Mouse (Mus musculus) MEL (cell line): ENCODE data around the gene Cyp17a1. TPM values are rescaled to one million over a fixed set of nuclear protein-coding genes. Genes with fewer than 3 reads are reported as not detected.

Experiments used
- DNase-seq: peaks from one replicate; pipeline ENCODE4 v3.0.0; 2011; ENCODE audit warnings: low read depth, low spot score
- H3K27ac ChIP-seq: 2 replicates; pipeline ENCODE4 v1.5.1; 2012; ENCODE audit warnings: low read depth, mild to moderate bottlenecking, control low read depth, low read length, moderate library complexity; ENCODE audit not compliant: control insufficient read depth
- H3K27me3 ChIP-seq, 2 experiments: fragments of 150-350 bp in 1 of 2; sonication (generic) in 1 of 2; 2 replicates each; pipeline ENCODE4 v1.6.1; 2012; ENCODE audit warnings: low read length in 2 of 2, mild to moderate bottlenecking in 2 of 2, improper control_type of control experiment in 1 of 2, moderate library complexity in 1 of 2; ENCODE audit not compliant: insufficient read depth in 2 of 2, control insufficient read depth in 1 of 2
- H3K36me3 ChIP-seq, 2 experiments: 2 replicates each; pipeline ENCODE4 v1.6.1; 2012 to 2014; ENCODE audit warnings: low read length in 2 of 2, improper control_type of control experiment in 1 of 2, inconsistent platforms in 1 of 2, mild to moderate bottlenecking in 1 of 2; ENCODE audit not compliant: insufficient read depth in 2 of 2, control insufficient read depth in 1 of 2
- H3K4me1 ChIP-seq, 2 experiments: fragments of 150-350 bp in 1 of 2; sonication (generic) in 1 of 2; 2 replicates each; pipeline ENCODE4 v1.6.1; 2012; ENCODE audit warnings: low read length in 2 of 2, improper control_type of control experiment in 1 of 2, mild to moderate bottlenecking in 1 of 2; ENCODE audit not compliant: insufficient read depth in 2 of 2, control insufficient read depth in 1 of 2
- H3K4me3 ChIP-seq, 2 experiments: fragments of 150-350 bp in 1 of 2; sonication (generic) in 1 of 2; 2 replicates each; pipeline ENCODE4 v1.5.1; 2012; ENCODE audit warnings: low read depth in 2 of 2, low read length in 2 of 2, mild to moderate bottlenecking in 2 of 2, moderate library complexity in 2 of 2, control low read depth in 1 of 2, improper control_type of control experiment in 1 of 2; ENCODE audit not compliant: control insufficient read depth in 1 of 2, insufficient read depth in 1 of 2
- H3K79me2 ChIP-seq: 2 replicates; pipeline ENCODE4 v1.6.1; 2012; ENCODE audit warnings: mild to moderate bottlenecking, low read length, moderate library complexity; ENCODE audit not compliant: control insufficient read depth, poor library complexity, insufficient read depth
- H3K9ac ChIP-seq: 2 replicates; pipeline ENCODE4 v1.6.1; 2012; ENCODE audit warnings: low read depth, mild to moderate bottlenecking, control low read depth, low read length, moderate library complexity; ENCODE audit not compliant: control insufficient read depth, poor library complexity, severe bottlenecking
- H3K9me3 ChIP-seq: fragments of 150-350 bp; sonication (generic); replicated peaks from 2 replicates; pipeline ENCODE4 v1.6.1; 2012; ENCODE audit warnings: mild to moderate bottlenecking, low read length, improper control_type of control experiment, moderate library complexity; ENCODE audit not compliant: insufficient read depth
- BHLHE40 ChIP-seq: IDR thresholded peaks from 2 replicates; pipeline ENCODE4 v1.6.1; 2012; ENCODE audit warnings: low read depth, mild to moderate bottlenecking, inconsistent platforms, low read length, improper control_type of control experiment, borderline replicate concordance
- CTCF ChIP-seq, 3 experiments: IDR thresholded peaks in 2 of 3; conservative IDR thresholded peaks in 1 of 3; 2 replicates each; pipeline ENCODE4 v1.5.1; 2011 to 2012; ENCODE audit warnings: low read length in 3 of 3, low read depth in 2 of 3, mild to moderate bottlenecking in 2 of 3, improper control_type of control experiment in 1 of 3, inconsistent platforms in 1 of 3, mixed read lengths in 1 of 3, moderate library complexity in 1 of 3; ENCODE audit not compliant: control insufficient read depth in 1 of 3, insufficient read depth in 1 of 3, poor library complexity in 1 of 3, severe bottlenecking in 1 of 3
- E2F4 ChIP-seq: IDR thresholded peaks from 2 replicates; pipeline ENCODE4 v1.6.1; 2011; ENCODE audit warnings: low read depth, low read length, improper control_type of control experiment, borderline replicate concordance
- ELF1 ChIP-seq: IDR thresholded peaks from 2 replicates; pipeline ENCODE4 v1.6.1; 2014; ENCODE audit warnings: low read depth, mild to moderate bottlenecking, inconsistent platforms, low read length, improper control_type of control experiment, moderate library complexity
- GABPA ChIP-seq: IDR thresholded peaks from 2 replicates; pipeline ENCODE4 v1.6.1; 2012; ENCODE audit warnings: low read depth, mild to moderate bottlenecking, inconsistent platforms, low read length, improper control_type of control experiment, moderate library complexity
- KAT2A ChIP-seq: conservative IDR thresholded peaks from 2 replicates; pipeline ENCODE4 v1.6.1; 2012; ENCODE audit warnings: low read depth, low read length, improper control_type of control experiment, inconsistent platforms
- MAFK ChIP-seq: IDR thresholded peaks from 2 replicates; pipeline ENCODE4 v1.6.1; 2011; ENCODE audit warnings: low read depth, mild to moderate bottlenecking, low read length, improper control_type of control experiment, borderline replicate concordance
- MAX ChIP-seq: IDR thresholded peaks from 2 replicates; pipeline ENCODE4 v1.6.1; 2011; ENCODE audit warnings: low read length, improper control_type of control experiment
- MXI1 ChIP-seq: IDR thresholded peaks from 2 replicates; pipeline ENCODE4 v1.6.1; 2011; ENCODE audit warnings: mild to moderate bottlenecking, low read depth, low read length, improper control_type of control experiment
- MYC ChIP-seq: IDR thresholded peaks from 2 replicates; pipeline ENCODE4 v1.6.1; 2011; ENCODE audit warnings: low read depth, mild to moderate bottlenecking, low read length, improper control_type of control experiment, moderate library complexity
- RCOR1 ChIP-seq: IDR thresholded peaks from 2 replicates; pipeline ENCODE4 v1.6.1; 2012; ENCODE audit warnings: low read depth, mild to moderate bottlenecking, inconsistent platforms, low read length, improper control_type of control experiment
- SIN3A ChIP-seq: IDR thresholded peaks from 2 replicates; pipeline ENCODE4 v1.6.1; 2012; ENCODE audit warnings: low read length, improper control_type of control experiment, inconsistent platforms
- SMC3 ChIP-seq: IDR thresholded peaks from 2 replicates; pipeline ENCODE4 v1.6.1; 2011; ENCODE audit warnings: low read depth, low read length, improper control_type of control experiment
- TBP ChIP-seq: IDR thresholded peaks from 2 replicates; pipeline ENCODE4 v1.8.0; 2011; ENCODE audit warnings: low read depth, low read length, improper control_type of control experiment
- ZC3H11A ChIP-seq: IDR thresholded peaks from 2 replicates; pipeline ENCODE4 v1.6.1; 2012; ENCODE audit warnings: low read depth, mild to moderate bottlenecking, inconsistent platforms, low read length, improper control_type of control experiment
- ZNF384 ChIP-seq: IDR thresholded peaks from 2 replicates; pipeline ENCODE4 v1.6.1; 2012; ENCODE audit warnings: low read depth, mild to moderate bottlenecking, inconsistent platforms, low read length, improper control_type of control experiment
- polyA plus RNA-seq, 2 experiments: library from polyadenylated mRNA; stranded (reverse) in 1 of 2; unstranded in 1 of 2; fragments of >175 nt in 1 of 2; fragments of >200 nt in 1 of 2; gene quantifications; 2 replicates each; pipeline versions ENCODE4 v1.2.1 to v1.2.4; 2012; ENCODE audit warnings: low replicate concordance in 2 of 2, low read depth in 1 of 2; ENCODE audit not compliant: insufficient read length in 2 of 2, insufficient read depth in 1 of 2, missing spikeins in 1 of 2
- total RNA-seq: library from RNA; depleted of rRNA; stranded (reverse); fragments of 300-350 nt; gene quantifications from 2 replicates; pipeline ENCODE4 v1.2.3, GENCODE M21; 2012

Gene Cyp17a1
- total and polyA plus RNA-seq, 3 experiments: not detected

GRCm38 (mm10) chr19:46697840-46698517, 25.0 kb upstream of the Cyp17a1 start (continued):
- TF ChIP-seq GABPA: no peak
- no peak for TF ChIP-seq SMC3
- no peak for TF ChIP-seq E2F4
- peak; percentile 50; the same call in 1 of the 2 replicates for TF ChIP-seq SIN3A
- no peak for TF ChIP-seq ZC3H11A
- no peak for TF ChIP-seq MAFK

DNA sequence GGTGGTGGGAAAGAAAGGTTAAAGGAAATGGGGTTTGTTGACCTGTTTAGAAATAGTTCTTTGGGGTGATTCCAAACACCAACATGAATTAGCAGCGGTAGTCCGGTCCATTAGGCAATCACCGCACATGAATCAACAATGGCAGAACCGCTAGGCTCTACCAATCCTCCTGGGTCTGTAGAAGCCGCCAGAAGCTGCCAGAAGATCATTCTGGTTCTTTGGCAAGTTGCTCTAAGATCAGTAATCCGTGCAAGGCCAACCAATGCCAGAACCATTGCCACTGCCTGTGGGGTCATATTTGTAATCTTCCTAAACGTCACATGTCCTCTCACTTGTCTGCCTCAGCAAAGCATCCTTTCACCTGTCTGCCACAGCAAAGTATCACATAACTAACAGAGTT, 24.0 kb upstream of the Cyp17a1 start:
- H3K9ac ChIP-seq: no peak overlapping the region
- TF ChIP-seq BHLHE40 (no peak), MYC (no peak), GABPA (no peak), E2F4 (no peak)
- H3K4me1 ChIP-seq: peaks cover 5 to 36% of the 10 kb centered on the region in 2 experiments
- H3K9me3 ChIP-seq: no peaks in the 10 kb centered on the region
- no peaks in the 10 kb centered on the region for H3K27me3 ChIP-seq
- H3K4me3 ChIP-seq: no peak overlapping the region
- H3K27ac ChIP-seq: no peak overlapping the region
- no peak for DNase-seq
- no peaks in the 10 kb centered on the region; the same call in 1 of the 2 replicates for H3K79me2 ChIP-seq
- H3K36me3 ChIP-seq: peaks cover 0 to 17% of the 10 kb centered on the region in 2 experiments; a peak in 2 of 4 replicates

- H3K79me2 ChIP-seq: no peaks in the 10 kb centered on the region; the same call in 1 of the 2 replicates
- H3K36me3 ChIP-seq: peaks cover 0 to 18% of the 10 kb centered on the region in 2 experiments; a peak in 2 of 4 replicates
- no peak overlapping the region for H3K27ac ChIP-seq
- TF ChIP-seq BHLHE40 (no peak), RCOR1 (no peak), ELF1 (no peak), TBP (no peak), SMC3 (no peak), ZNF384 (no peak), CTCF (IDR thresholded peaks at IDR 0.05 in 2 of 3, conservative IDR thresholded peaks at IDR 0.05 in 1 of 3; ENCODE audit: control insufficient read depth in 1 of 3, insufficient read depth in 1 of 3, low read depth in 2 of 3, low read length in 3 of 3, poor library complexity in 1 of 3, severe bottlenecking in 1 of 3) (no peak), E2F4 (no peak), KAT2A (no peak), MXI1 (no peak), MAX (no peak)
- TF ChIP-seq, all 39 proteins: peak for 0
- Histone ChIP-seq H3K9ac (no peak overlapping the region), H3K4me1 (peaks cover 6 to 40% of the 10 kb centered on the region in 2 experiments), H3K27me3 (no peaks in the 10 kb centered on the region), H3K9me3 (no peaks in the 10 kb centered on the region), H3K4me3 (no peak overlapping the region)
- DNase-seq: no peak
Observed at GRCm38 (mm10) chr19:46696482-46696881, 23.5 kb upstream of the Cyp17a1 start.
